Mouse (Mus musculus) R1 (cell line): ENCODE results near the gene Vmn1r104.
"Not testable (repeated sequence)": the region's sequence is repeated elsewhere in the genome, so short reads cannot be mapped to it uniquely, and the experiment has no call there.

Experiments
- DNase-seq: peaks from one replicate; pipeline ENCODE4 v3.0.0-alpha.2; 2018; ENCODE audit warnings: low read depth, low spot score

Vmn1r104 gene

DNA sequence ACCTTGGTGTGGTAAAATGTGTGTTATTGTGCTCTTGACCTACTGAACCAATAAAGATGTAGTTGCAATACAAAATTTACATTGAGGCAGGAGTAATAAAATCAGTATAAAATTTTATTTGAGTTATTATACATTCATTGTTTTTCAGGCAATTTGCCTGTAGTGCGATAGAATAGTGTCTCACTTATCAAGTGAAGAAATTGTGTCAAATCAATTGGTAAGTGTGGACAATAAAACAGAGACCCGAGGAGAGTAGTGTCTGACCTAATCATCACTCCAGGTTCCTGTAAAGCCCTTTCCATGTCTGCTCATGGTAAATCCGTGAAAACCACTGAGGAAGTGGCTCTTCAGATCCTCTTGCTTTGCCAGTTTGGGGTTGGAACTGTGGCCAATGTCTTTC lies at the start of gene Vmn1r104:
Vmn1r104 (plus strand) TSS at position 301 of the 400 bp plus-strand sequence.
- DNase-seq, result not testable (repeated sequence)

GRCm38 (mm10) chr7:20510434-20510833 lies 23.2 kb upstream of the Vmn1r104 start, which contains the start of gene Vmn1r103:
Vmn1r103 (minus strand) TSS chr7:20510534.
- not testable (repeated sequence) for DNase-seq

DNA sequence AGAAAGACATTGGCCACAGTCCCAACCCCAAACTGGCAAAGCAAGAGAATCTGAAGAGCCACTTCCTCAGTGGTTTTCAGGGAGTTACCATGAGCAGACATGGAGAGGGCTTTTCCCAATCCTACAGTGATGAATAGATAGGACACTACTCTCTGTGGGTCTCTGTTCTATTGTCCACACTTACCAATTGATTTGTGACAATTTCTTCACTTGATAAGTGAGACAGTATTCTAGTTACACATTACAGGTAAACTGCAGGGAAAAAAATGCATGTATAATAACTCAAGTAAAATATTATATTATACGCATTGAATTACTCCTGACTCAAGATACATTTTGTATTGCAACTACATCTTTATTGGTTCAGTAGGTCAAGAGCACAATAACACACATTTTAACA lies 12.0 kb downstream of the Vmn1r104 start, which contains the start of gene Gm5726:
Gm5726 (minus strand) TSS at position 101 of the 400 bp plus-strand sequence.
- not testable (repeated sequence) for DNase-seq

DNA sequence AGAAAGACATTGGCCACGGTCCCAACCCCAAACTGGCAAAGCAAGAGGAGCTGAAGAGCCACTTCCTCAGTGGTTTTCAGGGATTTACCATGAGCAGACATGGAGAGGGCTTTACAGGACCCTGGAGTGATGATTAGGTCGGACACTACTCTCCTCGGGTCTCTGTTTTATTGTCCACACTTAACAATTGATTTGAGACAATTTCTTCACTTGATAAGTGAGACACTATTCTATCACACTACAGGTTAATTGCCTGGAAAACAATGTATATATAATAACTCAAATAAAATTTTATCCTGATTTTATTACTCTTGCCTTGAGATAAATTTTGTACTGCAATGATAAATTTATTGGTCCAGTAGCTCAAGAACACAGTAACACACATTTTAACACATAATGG lies 42.5 kb downstream of the Vmn1r104 start, which contains the start of gene Gm4141:
Gm4141 (minus strand) TSS at position 101 of the 400 bp plus-strand sequence.
- not testable (repeated sequence) for DNase-seq
